In the genomic region with DNA sequence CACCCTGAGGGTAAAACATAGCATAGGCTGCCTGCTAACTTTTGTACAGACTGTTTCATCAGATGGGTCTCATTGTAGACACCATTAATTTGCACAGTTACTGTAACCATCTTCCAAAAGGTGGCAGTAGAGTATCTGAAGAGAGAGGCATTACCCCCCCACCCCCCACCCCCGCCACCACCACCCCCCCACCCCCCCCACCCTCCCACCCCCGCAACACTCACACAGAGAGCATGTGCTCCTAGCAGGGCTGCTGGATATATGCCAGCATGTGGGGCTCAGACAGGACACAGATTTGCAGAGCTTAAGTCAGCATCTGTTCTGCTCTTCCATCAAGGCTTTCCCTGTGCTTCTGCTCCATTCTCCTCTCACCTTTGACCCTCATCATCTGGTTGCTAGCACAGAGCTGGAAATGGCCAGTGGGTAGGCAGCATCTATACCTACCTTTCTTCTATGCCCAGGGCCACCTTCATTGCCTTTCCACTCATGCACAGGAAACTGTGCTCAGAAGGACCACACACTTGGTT, we compare ENCODE assay signal across 8 mouse cellular contexts. TPM values are rescaled to one million over a fixed set of nuclear protein-coding genes. Genes with fewer than 3 reads are reported as not detected.
DNase-seq lines count a peak whose midpoint lies in the region; ATAC-seq lines count a peak whose summit lies in the region.

No protein-coding gene starts in this region.

- peaks cover 9% of the 10 kb centered on the region for H3K36me3 ChIP-seq in heart, embryonic 12.5 days
- H3K36me3 ChIP-seq in neural tube, embryonic 11.5 days (ENCODE audit: control insufficient read depth, insufficient read depth, low read length): no peaks in the 10 kb centered on the region

- 0% methylated on average over 2 of the region's 2 CpGs for WGBS in heart, embryonic 12.5 days
- WGBS in neural tube, embryonic 11.5 days: 10% methylated on average over 2 of the region's 2 CpGs

- peak; percentile 48 to 55 for DNase-seq in frontal cortex, postnatal 10 days (ENCODE audit: low spot score in 2 of 2)
- DNase-seq in frontal cortex, postnatal 25 days (ENCODE audit: low spot score in 2 of 2): no peak
- DNase-seq in urinary bladder, postnatal 14 days (ENCODE audit: low spot score): peak; percentile 25
- DNase-seq in urinary bladder, postnatal 10 days (ENCODE audit: low spot score): no peak
- peak; percentile 55 to 64 for DNase-seq in kidney, postnatal 25 days
- DNase-seq in neural tube, embryonic 11.5 days (ENCODE audit: low spot score): peak; percentile 41
- no peak for DNase-seq in spleen, adult 12 weeks (ENCODE audit: low spot score)

- H3K27me3 ChIP-seq in heart, embryonic 12.5 days (replicated peaks): no peaks in the 10 kb centered on the region
- H3K27me3 ChIP-seq in neural tube, embryonic 11.5 days (ENCODE audit: control insufficient read depth, insufficient read depth, low read length): no peaks in the 10 kb centered on the region

- no peaks in the 10 kb centered on the region for H3K9me3 ChIP-seq in heart, embryonic 12.5 days (replicated peaks)
- H3K9me3 ChIP-seq in neural tube, embryonic 11.5 days (ENCODE audit: control insufficient read depth, low read length): no peaks in the 10 kb centered on the region

- H3K27ac ChIP-seq in heart, embryonic 12.5 days (ENCODE audit: poor library complexity, severe bottlenecking): peak overlapping the region; percentile 51
- peak overlapping the region; percentile 56; the same call in 1 of the 2 replicates for H3K27ac ChIP-seq in neural tube, embryonic 11.5 days (ENCODE audit: low read depth, low read length)

- H3K4me3 ChIP-seq in heart, embryonic 12.5 days: no peak overlapping the region
- H3K4me3 ChIP-seq in neural tube, embryonic 11.5 days (ENCODE audit: low read depth, low read length): no peak overlapping the region

- H3K9ac ChIP-seq in heart, embryonic 12.5 days: no peak overlapping the region
- no peak overlapping the region for H3K9ac ChIP-seq in neural tube, embryonic 11.5 days (ENCODE audit: low read length)

- peak; percentile 64; the same call in 1 of the 2 replicates for ATAC-seq in heart, embryonic 12.5 days (ENCODE audit: insufficient number of reproducible peaks, low FRiP score)
- ATAC-seq in neural tube, embryonic 11.5 days (ENCODE audit: insufficient read depth, low FRiP score, low TSS enrichment): peak; percentile 65; the same call in 1 of the 2 replicates

- peaks cover 18% of the 10 kb centered on the region for H3K4me1 ChIP-seq in heart, embryonic 12.5 days (replicated peaks)
- peaks cover 2% of the 10 kb centered on the region; the same call in 1 of the 2 replicates for H3K4me1 ChIP-seq in neural tube, embryonic 11.5 days (ENCODE audit: control insufficient read depth, insufficient read depth, low read length)

- H3K4me2 ChIP-seq in heart, embryonic 12.5 days: no peak overlapping the region
- no peak overlapping the region for H3K4me2 ChIP-seq in neural tube, embryonic 11.5 days (ENCODE audit: low read depth)

RNA-seq across cellular contexts. Expression of gene Dennd5a, which starts 8.7 kb away (rescaled TPM):
- polyA plus RNA-seq in heart, embryonic 12.5 days (2016; fragmentation: Nextera tagmentation; extraction: Ambion mirVana): 50.3 and 52.2 TPM in 2 replicates
- 56.7 TPM in 2 replicates for polyA plus RNA-seq in neural tube, embryonic 11.5 days (2014; fragmentation: Nextera tagmentation; extraction: Ambion mirVana)

RNA-seq across cellular contexts. Expression of gene Tmem41b, which starts 17.7 kb away (rescaled TPM):
- polyA plus RNA-seq in heart, embryonic 12.5 days (2016; fragmentation: Nextera tagmentation; extraction: Ambion mirVana): 56.9 and 63.5 TPM in 2 replicates
- polyA plus RNA-seq in neural tube, embryonic 11.5 days (2014; fragmentation: Nextera tagmentation; extraction: Ambion mirVana): 78.8 and 79.1 TPM in 2 replicates

RNA-seq across cellular contexts. Expression of gene Ipo7, which starts 49.1 kb away (rescaled TPM):
- polyA plus RNA-seq in heart, embryonic 12.5 days (2016; fragmentation: Nextera tagmentation; extraction: Ambion mirVana): 43.8 and 43.9 TPM in 2 replicates
- polyA plus RNA-seq in neural tube, embryonic 11.5 days (2014; fragmentation: Nextera tagmentation; extraction: Ambion mirVana): 30.7 and 36.3 TPM in 2 replicates

Comparison
In these comparisons a context has a peak if more than half of its experiments do, and no peak if none do; other contexts are left out.
1. DNase-seq: peak in frontal cortex, postnatal 10 days (2 of 2), urinary bladder, postnatal 14 days (single experiment), kidney, postnatal 25 days (2 of 2) and neural tube, embryonic 11.5 days (single experiment); none in frontal cortex, postnatal 25 days (0 of 2), urinary bladder, postnatal 10 days (single experiment) and spleen, adult 12 weeks (single experiment).